Mouse (Mus musculus) limb, embryonic 11.5 days (tissue): ENCODE data around the gene Kpnb1. TPM values are rescaled to one million over a fixed set of nuclear protein-coding genes. Genes with fewer than 3 reads are reported as not detected.

Source experiments
- ATAC-seq: fragments of 200-750 bp; cut with Nextera tagmentation; 2 replicates; pipeline ENCODE4 v1.8.0; 2017; ENCODE audit warnings: low read depth; ENCODE audit not compliant: insufficient number of reproducible peaks, low FRiP score, low TSS enrichment
- DNase-seq: peaks from one replicate; pipeline ENCODE4 v3.0.0-alpha.2; 2015; ENCODE audit warnings: low spot score
- H3K27ac ChIP-seq: fragments of 300-500 bp; sonication (generic); replicated peaks from 2 replicates; pipeline ENCODE4 v1.5.1; 2014; ENCODE audit warnings: low read depth, mild to moderate bottlenecking, low read length
- H3K27me3 ChIP-seq: fragments of 300-500 bp; sonication (generic); 2 replicates; pipeline ENCODE4 v1.6.1; 2014; ENCODE audit warnings: mild to moderate bottlenecking, low read length, mixed read lengths; ENCODE audit not compliant: control insufficient read depth, insufficient read depth
- H3K36me3 ChIP-seq: fragments of 300-500 bp; sonication (generic); 2 replicates; pipeline ENCODE4 v1.6.1; 2014; ENCODE audit warnings: mild to moderate bottlenecking, low read length, moderate library complexity, mixed read lengths; ENCODE audit not compliant: control insufficient read depth, insufficient read depth
- H3K4me1 ChIP-seq: fragments of 300-500 bp; sonication (generic); 2 replicates; pipeline ENCODE4 v1.6.1; 2014; ENCODE audit warnings: low read length, mixed read lengths; ENCODE audit not compliant: control insufficient read depth, insufficient read depth
- H3K4me2 ChIP-seq: fragments of 300-500 bp; sonication (generic); 2 replicates; pipeline ENCODE4 v1.6.1; 2014; ENCODE audit warnings: low read depth, mild to moderate bottlenecking, moderate library complexity; ENCODE audit not compliant: severe bottlenecking
- H3K4me3 ChIP-seq: fragments of 300-500 bp; sonication (generic); 2 replicates; pipeline ENCODE4 v1.5.1; 2014; ENCODE audit warnings: low read depth, low read length
- H3K9ac ChIP-seq: fragments of 300-500 bp; sonication (generic); 2 replicates; pipeline ENCODE4 v1.6.1; 2014; ENCODE audit warnings: mild to moderate bottlenecking, low read length
- H3K9me3 ChIP-seq: fragments of 300-500 bp; sonication (generic); 2 replicates; pipeline ENCODE4 v1.6.1; 2016; ENCODE audit warnings: low read length; ENCODE audit not compliant: control insufficient read depth
- WGBS: fragments of 180-500 bp; shearing (Covaris S2); extraction: QIAGEN DNeasy Blood & Tissue Kit; methylation state at CpG from one replicate; pipeline ENCODE4 v1.1.7; 2014; 5-methylcytosine and 5-hydroxymethylcytosine counted together
- polyA plus RNA-seq: library from polyadenylated mRNA; unstranded; fragments of >200 nt; fragmentation: Nextera tagmentation; extraction: Ambion mirVana; gene quantifications from 2 replicates; pipeline ENCODE4 v1.2.1, GENCODE M21; 2014

Gene Kpnb1
- 97.6 and 102 TPM in 2 replicates for polyA plus RNA-seq

GRCm38 (mm10) chr11:97187764-97188642, at the start of gene Kpnb1:
Kpnb1 (minus strand) TSS chr11:97187881.
- Histone ChIP-seq H3K4me2 (peak within 1 kb of the TSS; percentile 80), H3K4me1 (peaks cover 12% of the 10 kb centered on the region), H3K27ac (peak within 1 kb of the TSS; percentile 97), H3K36me3 (peaks cover 9% of the 10 kb centered on the region; the same call in 1 of the 2 replicates), H3K4me3 (peak within 1 kb of the TSS; percentile 94), H3K27me3 (no peaks in the 10 kb centered on the region), H3K9ac (peak within 1 kb of the TSS; percentile 73), H3K9me3 (no peaks in the 10 kb centered on the region)
- under 1% methylated on average over 91 of the region's 101 CpGs for WGBS
- ATAC-seq: peak; percentile 97
- peak; percentile 98 for DNase-seq

GRCm38 (mm10) chr11:97232436-97232835, 44.8 kb upstream of the Kpnb1 start:
- H3K27me3 ChIP-seq: no peaks in the 10 kb centered on the region
- H3K27ac ChIP-seq: no peak overlapping the region
- no peaks in the 10 kb centered on the region for H3K9me3 ChIP-seq
- no peak overlapping the region for H3K4me2 ChIP-seq
- DNase-seq: no peak
- 95% methylated on average over 5 of the region's 5 CpGs for WGBS
- no peak overlapping the region for H3K4me3 ChIP-seq
- ATAC-seq: no peak
- H3K4me1 ChIP-seq: no peaks in the 10 kb centered on the region
- H3K36me3 ChIP-seq: peaks cover 6% of the 10 kb centered on the region; the same call in 1 of the 2 replicates
- H3K9ac ChIP-seq: no peak overlapping the region

GRCm38 (mm10) chr11:97229396-97229795, 41.7 kb upstream of the Kpnb1 start:
- DNase-seq: no peak
- no peak for ATAC-seq
- H3K36me3 ChIP-seq: peaks cover 10% of the 10 kb centered on the region; the same call in 1 of the 2 replicates
- H3K4me2 ChIP-seq: no peak overlapping the region
- no peaks in the 10 kb centered on the region for H3K27me3 ChIP-seq
- H3K4me1 ChIP-seq: no peaks in the 10 kb centered on the region
- H3K9ac ChIP-seq: no peak overlapping the region
- no peak overlapping the region for H3K27ac ChIP-seq
- H3K4me3 ChIP-seq: no peak overlapping the region
- WGBS: 95% methylated on average over 2 of the region's 2 CpGs
- H3K9me3 ChIP-seq: no peaks in the 10 kb centered on the region

GRCm38 (mm10) chr11:97228985-97229384, 41.3 kb upstream of the Kpnb1 start:
- H3K4me2 ChIP-seq: no peak overlapping the region
- no peak for ATAC-seq

GRCm38 (mm10) chr11:97226131-97226530, 38.5 kb upstream of the Kpnb1 start:
- Histone ChIP-seq H3K4me2 (no peak overlapping the region), H3K4me3 (no peak overlapping the region), H3K9me3 (no peaks in the 10 kb centered on the region), H3K27me3 (no peaks in the 10 kb centered on the region), H3K4me1 (no peaks in the 10 kb centered on the region), H3K36me3 (peaks cover 4% of the 10 kb centered on the region; the same call in 1 of the 2 replicates), H3K9ac (no peak overlapping the region), H3K27ac (no peak overlapping the region)
- DNase-seq (no peak), ATAC-seq (no peak)
- WGBS: 97% methylated on average over 1 of the region's 1 CpGs

More at GRCm38 (mm10) chr11:97228985-97229384, 41.3 kb upstream of the Kpnb1 start:
- H3K36me3 ChIP-seq: peaks cover 10% of the 10 kb centered on the region; the same call in 1 of the 2 replicates
- no peaks in the 10 kb centered on the region for H3K4me1 ChIP-seq
- 91% methylated on average over 7 of the region's 7 CpGs for WGBS
- no peak overlapping the region for H3K9ac ChIP-seq
- H3K4me3 ChIP-seq: no peak overlapping the region
- no peaks in the 10 kb centered on the region for H3K9me3 ChIP-seq
- no peak for DNase-seq
- no peaks in the 10 kb centered on the region for H3K27me3 ChIP-seq
- H3K27ac ChIP-seq: no peak overlapping the region

GRCm38 (mm10) chr11:97223485-97223884, 35.8 kb upstream of the Kpnb1 start:
- Histone ChIP-seq H3K4me2 (no peak overlapping the region), H3K27ac (no peak overlapping the region), H3K4me1 (no peaks in the 10 kb centered on the region), H3K9ac (no peak overlapping the region), H3K9me3 (no peaks in the 10 kb centered on the region), H3K36me3 (peaks cover 11% of the 10 kb centered on the region), H3K27me3 (no peaks in the 10 kb centered on the region), H3K4me3 (no peak overlapping the region)
- WGBS: 79% methylated on average over 3 of the region's 3 CpGs
- no peak for ATAC-seq
- DNase-seq: no peak

- ATAC-seq (no peak), DNase-seq (no peak)
- no peaks in the 10 kb centered on the region for H3K27me3 ChIP-seq
- no peak overlapping the region for H3K27ac ChIP-seq
- H3K4me2 ChIP-seq: no peak overlapping the region
- WGBS: 92% methylated on average over 2 of the region's 2 CpGs
- no peak overlapping the region for H3K4me3 ChIP-seq
- H3K4me1 ChIP-seq: no peaks in the 10 kb centered on the region
- no peaks in the 10 kb centered on the region for H3K9me3 ChIP-seq
- H3K36me3 ChIP-seq: peaks cover 21% of the 10 kb centered on the region
- no peak overlapping the region for H3K9ac ChIP-seq
Observed at GRCm38 (mm10) chr11:97221611-97222010, 33.9 kb upstream of the Kpnb1 start.

- no peak for ATAC-seq
- Histone ChIP-seq H3K36me3 (peaks cover 20% of the 10 kb centered on the region), H3K9ac (no peak overlapping the region), H3K4me2 (no peak overlapping the region), H3K4me3 (no peak overlapping the region), H3K9me3 (no peaks in the 10 kb centered on the region), H3K27ac (no peak overlapping the region), H3K4me1 (no peaks in the 10 kb centered on the region), H3K27me3 (no peaks in the 10 kb centered on the region)
- no peak for DNase-seq
- WGBS: 89% methylated on average over 3 of the region's 3 CpGs
Observed at GRCm38 (mm10) chr11:97220211-97220610, 32.5 kb upstream of the Kpnb1 start.
